Mouse (Mus musculus): ENCODE results near the gene Rtn4r. TPM values are rescaled to one million over a fixed set of nuclear protein-coding genes. Genes with fewer than 3 reads are reported as not detected.
"Not testable (repeated sequence)": the region's sequence is repeated elsewhere in the genome, so short reads cannot be mapped to it uniquely, and the experiment has no call there.

Gene Rtn4r
- polyA plus RNA-seq, 1 experiment from 2014 or later = 3.6 TPM

DNA sequence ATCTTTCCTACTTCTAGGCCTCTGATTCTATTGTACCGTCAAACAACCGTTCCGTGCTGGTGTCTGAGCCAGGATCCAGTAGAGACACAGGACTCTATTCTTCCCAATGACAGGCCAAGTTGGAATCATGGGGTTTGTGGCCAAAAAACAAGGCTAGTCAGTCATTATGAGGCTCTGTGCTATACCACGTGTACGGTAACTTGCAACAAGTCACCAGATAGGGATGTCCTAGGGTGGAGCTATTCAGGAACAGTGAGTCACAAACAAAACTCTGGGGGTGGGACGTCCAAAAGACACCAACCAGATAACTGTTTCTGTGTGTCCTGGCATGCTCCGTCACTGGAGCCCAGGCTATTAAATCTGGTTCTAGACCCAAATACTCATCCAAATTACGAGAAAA, 55.3 kb downstream of the Rtn4r start:
- no peaks in the 10 kb centered on the region for H3K9me3 ChIP-seq (replicated peaks)
- ATAC-seq (replicated peaks; ENCODE audit: low FRiP score) = no peak
- H3K4me2 ChIP-seq = no peak overlapping the region
- H3K27me3 ChIP-seq = peaks cover 36% of the 10 kb centered on the region
- H3K4me3 ChIP-seq (replicated peaks) = no peak overlapping the region
- H3K9ac ChIP-seq = no peak overlapping the region
- 88% methylated on average over 8 of the region's 8 CpGs for WGBS
- peaks cover 44% of the 10 kb centered on the region for H3K4me1 ChIP-seq
- no peaks in the 10 kb centered on the region for H3K36me3 ChIP-seq
- H3K27ac ChIP-seq = no peak overlapping the region

- Histone ChIP-seq H3K9me3 (replicated peaks) (no peaks in the 10 kb centered on the region), H3K27me3 (peaks cover 21% of the 10 kb centered on the region; the same call in 1 of the 2 replicates), H3K9ac (no peak overlapping the region), H3K27ac (peak overlapping the region; percentile 57; the same call in 1 of the 2 replicates), H3K4me3 (replicated peaks) (no peak overlapping the region), H3K36me3 (no peaks in the 10 kb centered on the region), H3K4me1 (peaks cover 33% of the 10 kb centered on the region), H3K4me2 (no peak overlapping the region)
- WGBS = 11% methylated on average over 8 of the region's 8 CpGs
- ATAC-seq (replicated peaks; ENCODE audit: low FRiP score) = peak; percentile 73
Observed at GRCm38 (mm10) chr16:18185715-18186449, 58.4 kb downstream of the Rtn4r start.

GRCm38 (mm10) chr16:18186798-18187197, 59.4 kb downstream of the Rtn4r start:
- H3K4me1 ChIP-seq = peaks cover 24% of the 10 kb centered on the region
- peaks cover 18% of the 10 kb centered on the region; the same call in 1 of the 2 replicates for H3K27me3 ChIP-seq
- H3K4me3 ChIP-seq (replicated peaks) = no peak overlapping the region
- H3K27ac ChIP-seq = peak overlapping the region; percentile 57; the same call in 1 of the 2 replicates
- no peaks in the 10 kb centered on the region for H3K36me3 ChIP-seq
- H3K9ac ChIP-seq = no peak overlapping the region
- no peak overlapping the region for H3K4me2 ChIP-seq
- H3K9me3 ChIP-seq (replicated peaks) = no peaks in the 10 kb centered on the region
- no peak for ATAC-seq (replicated peaks; ENCODE audit: low FRiP score)
- 58% methylated on average over 4 of the region's 4 CpGs for WGBS

DNA sequence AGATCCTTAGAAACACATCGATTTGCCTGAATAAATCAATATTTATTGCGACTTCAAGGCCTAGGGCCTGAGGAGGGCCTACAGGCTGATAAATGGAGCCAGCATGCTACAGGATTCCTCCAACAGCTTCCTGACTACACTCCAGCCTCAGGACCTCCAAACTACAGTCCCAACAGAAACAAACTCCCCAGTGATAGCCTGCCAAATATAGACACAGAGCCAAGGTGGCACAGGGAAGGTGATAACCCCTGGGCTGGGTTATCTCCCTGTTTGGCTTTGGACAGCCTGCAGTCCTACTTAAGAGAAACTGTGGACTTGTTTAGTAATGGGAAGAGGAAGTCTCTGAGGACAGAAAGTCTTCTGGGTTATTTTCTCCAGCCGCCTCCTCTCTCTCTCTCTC, 59.8 kb downstream of the Rtn4r start:
- H3K9me3 ChIP-seq (replicated peaks) = no peaks in the 10 kb centered on the region
- no peak overlapping the region for H3K9ac ChIP-seq
- H3K27me3 ChIP-seq = peaks cover 18% of the 10 kb centered on the region; the same call in 1 of the 2 replicates
- no peaks in the 10 kb centered on the region for H3K36me3 ChIP-seq
- H3K4me3 ChIP-seq (replicated peaks) = no peak overlapping the region
- ATAC-seq (replicated peaks; ENCODE audit: low FRiP score) = no peak
- 74% methylated on average over 3 of the region's 3 CpGs for WGBS
- no peak overlapping the region for H3K27ac ChIP-seq
- no peak overlapping the region for H3K4me2 ChIP-seq
- peaks cover 24% of the 10 kb centered on the region for H3K4me1 ChIP-seq

- H3K9ac ChIP-seq = no peak overlapping the region
- H3K4me1 ChIP-seq = peaks cover 31% of the 10 kb centered on the region
- 77% methylated on average over 2 of the region's 2 CpGs for WGBS
- H3K4me2 ChIP-seq = no peak overlapping the region
- no peak for ATAC-seq (replicated peaks; ENCODE audit: low FRiP score)
- no peaks in the 10 kb centered on the region for H3K9me3 ChIP-seq (replicated peaks)
- no peak overlapping the region for H3K27ac ChIP-seq
- no peak overlapping the region for H3K4me3 ChIP-seq (replicated peaks)
- H3K36me3 ChIP-seq = no peaks in the 10 kb centered on the region
- H3K27me3 ChIP-seq = no peaks in the 10 kb centered on the region
Observed at GRCm38 (mm10) chr16:18191006-18191405, 63.6 kb downstream of the Rtn4r start.

DNA sequence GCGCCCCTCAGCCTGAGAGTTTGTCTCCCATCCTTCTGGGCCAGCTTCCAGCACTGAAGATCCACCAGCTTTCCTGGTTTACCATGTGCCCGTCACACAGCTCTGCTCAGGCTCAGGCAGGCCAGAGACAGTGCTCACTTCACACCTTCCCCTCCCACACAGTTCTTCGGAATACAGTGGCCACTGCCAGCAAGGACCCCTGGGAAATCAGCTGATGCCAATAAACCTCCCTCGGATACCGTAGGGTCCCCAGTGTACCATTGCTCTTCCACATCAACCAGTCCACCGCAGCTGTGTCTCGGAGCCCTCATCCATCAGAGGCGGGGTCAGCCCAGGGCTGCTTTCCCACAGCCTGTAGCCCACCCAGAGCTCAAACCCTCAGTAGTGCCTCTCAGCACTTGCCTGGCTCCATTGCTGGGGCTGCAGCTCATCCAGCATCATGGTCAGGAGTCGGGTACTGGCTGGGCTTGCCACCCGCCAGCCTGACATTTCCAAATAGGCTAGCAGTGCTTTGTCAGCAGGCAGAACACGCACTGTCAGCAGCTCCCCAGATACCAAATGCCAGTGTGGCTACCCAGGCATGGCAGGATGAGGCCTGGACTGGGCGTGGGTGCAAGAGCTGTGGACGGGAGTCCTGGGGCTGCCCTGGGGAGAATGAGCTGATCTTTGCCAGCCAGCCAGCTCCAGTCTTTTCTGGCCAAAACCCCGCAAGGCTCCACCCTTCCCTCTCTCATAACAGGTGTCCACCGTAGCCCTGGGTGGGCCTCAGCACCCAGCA, 67.0 kb downstream of the Rtn4r start:
- H3K36me3 ChIP-seq = no peaks in the 10 kb centered on the region
- H3K9me3 ChIP-seq (replicated peaks) = no peaks in the 10 kb centered on the region
- peak overlapping the region; percentile 62 for H3K27ac ChIP-seq
- H3K27me3 ChIP-seq = peaks cover 7% of the 10 kb centered on the region; the same call in 1 of the 2 replicates
- no peak overlapping the region for H3K4me3 ChIP-seq (replicated peaks)
- no peak overlapping the region for H3K9ac ChIP-seq
- H3K4me1 ChIP-seq = peaks cover 38% of the 10 kb centered on the region
- H3K4me2 ChIP-seq = no peak overlapping the region
- peak; percentile 57 for ATAC-seq (replicated peaks; ENCODE audit: low FRiP score)
- WGBS = 52% methylated on average over 15 of the region's 15 CpGs

DNA sequence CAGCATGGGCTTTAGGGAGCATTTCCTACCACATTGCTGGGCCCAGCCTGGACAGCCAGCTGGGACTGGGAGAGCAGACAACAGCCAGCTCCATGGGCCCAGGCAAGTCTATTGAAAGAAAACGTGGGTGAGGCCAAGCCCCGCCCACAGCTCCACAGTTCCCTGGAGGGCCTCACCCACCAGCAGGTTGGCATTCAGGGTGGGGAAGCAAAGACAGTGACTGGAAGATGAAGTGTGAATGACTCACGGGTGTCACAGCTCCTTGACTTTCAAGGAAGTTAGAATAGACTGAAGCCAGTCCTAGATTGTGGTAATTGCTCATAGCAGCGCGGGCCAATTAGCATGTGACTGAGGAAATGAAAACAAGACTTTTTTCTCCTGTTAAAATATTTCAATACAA, 67.6 kb downstream of the Rtn4r start:
- no peak overlapping the region for H3K4me2 ChIP-seq
- peak; percentile 38 for ATAC-seq (replicated peaks; ENCODE audit: low FRiP score)
- no peak overlapping the region for H3K4me3 ChIP-seq (replicated peaks)
- H3K36me3 ChIP-seq = no peaks in the 10 kb centered on the region
- H3K27ac ChIP-seq = peak overlapping the region; percentile 62
- H3K4me1 ChIP-seq = peaks cover 45% of the 10 kb centered on the region
- no peaks in the 10 kb centered on the region for H3K9me3 ChIP-seq (replicated peaks)
- WGBS = 41% methylated on average over 5 of the region's 5 CpGs
- peaks cover 7% of the 10 kb centered on the region; the same call in 1 of the 2 replicates for H3K27me3 ChIP-seq
- H3K9ac ChIP-seq = no peak overlapping the region

DNA sequence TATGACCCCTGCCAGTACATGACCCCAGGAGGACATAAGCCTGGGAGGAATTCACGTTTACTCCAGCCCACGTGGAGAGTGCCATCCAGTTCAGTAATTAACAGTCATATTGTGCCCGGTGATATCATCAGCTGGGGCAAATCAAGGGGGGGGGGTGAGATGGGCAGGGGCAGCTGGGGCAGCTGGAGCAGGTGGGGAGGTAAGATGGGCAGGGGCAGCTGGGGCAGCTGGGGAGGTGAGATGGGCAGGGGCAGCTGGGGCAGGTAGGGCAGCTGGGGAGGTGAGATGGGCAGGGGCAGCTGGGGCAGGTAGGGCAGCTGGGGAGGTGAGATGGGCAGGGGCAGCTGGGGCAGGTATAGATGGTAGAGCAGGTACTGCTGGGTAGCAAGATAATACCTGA, 68.1 kb downstream of the Rtn4r start:
- H3K27me3 ChIP-seq; ATAC-seq (replicated peaks; ENCODE audit: low FRiP score); H3K4me3 ChIP-seq (replicated peaks); H3K9ac ChIP-seq; H3K4me2 ChIP-seq; H3K27ac ChIP-seq; H3K9me3 ChIP-seq (replicated peaks); H3K36me3 ChIP-seq: not testable (repeated sequence)
- H3K4me1 ChIP-seq = peaks cover 49% of the 10 kb centered on the region
- 41% methylated on average over 3 of the region's 3 CpGs for WGBS

DNA sequence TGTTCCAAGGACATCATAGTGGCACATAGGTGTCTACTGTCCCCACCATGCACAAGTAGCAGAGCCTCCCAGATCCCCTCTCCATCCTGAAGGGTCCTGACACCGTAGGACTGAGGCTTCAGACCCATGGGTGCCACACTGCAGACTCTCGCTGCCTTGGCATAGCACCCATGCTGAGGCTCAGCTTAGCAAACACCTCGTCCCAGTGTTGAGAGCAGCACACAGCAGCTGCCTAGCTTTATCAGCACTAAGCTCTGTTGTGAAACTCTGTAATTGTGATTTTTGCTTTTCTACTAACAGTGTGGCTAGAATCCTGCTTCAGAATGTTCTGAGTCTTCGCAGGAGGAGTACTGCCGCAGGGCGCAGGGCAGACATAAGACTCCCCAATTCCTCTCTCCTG, 70.4 kb downstream of the Rtn4r start:
- Histone ChIP-seq H3K27ac (no peak overlapping the region), H3K36me3 (no peaks in the 10 kb centered on the region), H3K9ac (no peak overlapping the region), H3K9me3 (replicated peaks) (no peaks in the 10 kb centered on the region), H3K27me3 (peaks cover 23% of the 10 kb centered on the region), H3K4me1 (peaks cover 54% of the 10 kb centered on the region), H3K4me2 (no peak overlapping the region), H3K4me3 (replicated peaks) (no peak overlapping the region)
- no peak for ATAC-seq (replicated peaks; ENCODE audit: low FRiP score)
- 86% methylated on average over 6 of the region's 6 CpGs for WGBS

GRCm38 (mm10) chr16:18198365-18199098, 71.1 kb downstream of the Rtn4r start:
- Histone ChIP-seq H3K4me3 (replicated peaks) (no peak overlapping the region), H3K4me1 (peaks cover 57% of the 10 kb centered on the region), H3K9ac (no peak overlapping the region), H3K27me3 (peaks cover 23% of the 10 kb centered on the region), H3K36me3 (no peaks in the 10 kb centered on the region), H3K9me3 (replicated peaks) (no peaks in the 10 kb centered on the region), H3K27ac (no peak overlapping the region), H3K4me2 (no peak overlapping the region)
- 57% methylated on average over 10 of the region's 10 CpGs for WGBS
- ATAC-seq (replicated peaks; ENCODE audit: low FRiP score) = no peak

DNA sequence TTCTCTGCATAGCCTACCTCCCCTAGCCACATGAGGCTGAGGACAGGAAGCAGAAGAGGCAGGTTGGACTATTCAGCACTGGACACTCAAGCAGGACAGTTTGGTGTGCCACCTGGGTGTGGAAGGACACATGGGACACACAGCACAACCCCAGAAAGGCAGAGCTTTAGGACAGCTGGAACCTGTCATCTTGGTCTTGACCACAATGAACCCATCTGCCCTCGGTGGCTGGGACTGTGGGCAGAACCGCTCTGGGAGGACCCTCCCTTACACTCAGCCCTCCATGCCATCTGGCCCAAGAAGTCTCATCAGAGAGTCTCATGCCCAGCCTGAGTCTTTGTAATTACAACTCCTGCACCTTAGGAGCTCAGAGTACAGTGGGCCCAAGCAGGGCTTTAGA, 72.6 kb downstream of the Rtn4r start:
- Histone ChIP-seq H3K36me3 (no peaks in the 10 kb centered on the region), H3K4me1 (peaks cover 59% of the 10 kb centered on the region), H3K27me3 (peaks cover 23% of the 10 kb centered on the region), H3K9ac (no peak overlapping the region), H3K4me2 (no peak overlapping the region), H3K4me3 (replicated peaks) (no peak overlapping the region), H3K9me3 (replicated peaks) (no peaks in the 10 kb centered on the region), H3K27ac (0 out of 2 replicates have a peak overlapping the region, but pooled peaks have one; percentile 13)
- 51% methylated on average over 2 of the region's 2 CpGs for WGBS
- ATAC-seq (replicated peaks; ENCODE audit: low FRiP score) = no peak

GRCm38 (mm10) chr16:18201620-18202019, 74.2 kb downstream of the Rtn4r start:
- Histone ChIP-seq H3K4me3 (replicated peaks) (no peak overlapping the region), H3K9me3 (replicated peaks) (no peaks in the 10 kb centered on the region), H3K4me2 (no peak overlapping the region), H3K27ac (no peak overlapping the region), H3K27me3 (peaks cover 23% of the 10 kb centered on the region), H3K9ac (no peak overlapping the region), H3K4me1 (peaks cover 52% of the 10 kb centered on the region), H3K36me3 (no peaks in the 10 kb centered on the region)
- 36% methylated on average over 1 of the region's 1 CpGs for WGBS
- ATAC-seq (replicated peaks; ENCODE audit: low FRiP score) = no peak

Measured in kidney, embryonic 15.5 days (tissue).